Mouse (Mus musculus): Measurements from ENCODE around the gene Ankrd13a. TPM values are rescaled to one million over a fixed set of nuclear protein-coding genes. Genes with fewer than 3 reads are reported as not detected.

The Ankrd13a gene
- total RNA-seq, 2 experiments from 2014 or later, result 34.7 to 36.3 TPM

Small RNA genes lying within 50 kb of the gene (microRNA-seq; reads per million reads assigned to microRNA genes)
- gene Mir6240, result 11.8 reads per million, percentile 33 among the genes with 10 or more reads in this experiment

Other genes starting within 250 kb of the Ankrd13a start
- 1 to 10 TPM; 6.4 to 7.4 TPM for gene Fam222a, start 206.7 kb upstream of the Ankrd13a start, total RNA-seq (2021)
- gene Trpv4, start 116.3 kb upstream of the Ankrd13a start, total RNA-seq (2021), result under 1 TPM; 0.64 to 0.79 TPM
- 10 to 100 TPM; 20.5 to 23.2 TPM for gene Gltp, start 83.7 kb upstream of the Ankrd13a start, total RNA-seq (2021)
- 10 to 100 TPM; 13.0 to 15.4 TPM for gene Tchp, start 66.9 kb upstream of the Ankrd13a start, total RNA-seq (2021)
- gene Git2, start 840 bp downstream of the Ankrd13a start, total RNA-seq (2021), result 10 to 100 TPM; 46.8 to 47.2 TPM
- 100 to 1,000 TPM; 165 to 184 TPM for gene 1500011B03Rik, start 48.8 kb downstream of the Ankrd13a start, total RNA-seq (2021)
- not detected for gene 4930519G04Rik, start 79.0 kb downstream of the Ankrd13a start, total RNA-seq (2021)
- 1 to 10 TPM; 1.3 to 2.0 TPM for gene Gm9936, start 84.0 kb downstream of the Ankrd13a start, total RNA-seq (2021)
- gene Oasl2, start 122.3 kb downstream of the Ankrd13a start, total RNA-seq (2021), result 1 to 10 TPM in 1 of 2 experiments, under 1 TPM in 1; 0.43 to 1.1 TPM
- not detected for gene Oasl1, start 148.6 kb downstream of the Ankrd13a start, total RNA-seq (2021)
- 100 to 1,000 TPM; 203 to 206 TPM for gene 2210016L21Rik, start 167.5 kb downstream of the Ankrd13a start, total RNA-seq (2021)
- not detected for gene Hnf1a, start 196.4 kb downstream of the Ankrd13a start, total RNA-seq (2021)
- gene Sppl3, start 236.5 kb downstream of the Ankrd13a start, total RNA-seq (2021), result 100 to 1,000 TPM; 112 to 115 TPM

All from left cerebral cortex, postnatal 10 days (tissue).